Mouse (Mus musculus) telencephalon, adult 2 months (tissue): ENCODE measurements at regions not wholly inside any gene's neighbourhood (a gene's known extent, or its start where the extent isn't known, plus 50 kb on each side); places are given as distances from the start of the nearest gene placed in this dataset.

Experiments
- DNase-seq: peaks from one replicate; pipeline ENCODE4 v3.0.0-alpha.2; 2011; ENCODE audit warnings: low read depth, low spot score

DNA sequence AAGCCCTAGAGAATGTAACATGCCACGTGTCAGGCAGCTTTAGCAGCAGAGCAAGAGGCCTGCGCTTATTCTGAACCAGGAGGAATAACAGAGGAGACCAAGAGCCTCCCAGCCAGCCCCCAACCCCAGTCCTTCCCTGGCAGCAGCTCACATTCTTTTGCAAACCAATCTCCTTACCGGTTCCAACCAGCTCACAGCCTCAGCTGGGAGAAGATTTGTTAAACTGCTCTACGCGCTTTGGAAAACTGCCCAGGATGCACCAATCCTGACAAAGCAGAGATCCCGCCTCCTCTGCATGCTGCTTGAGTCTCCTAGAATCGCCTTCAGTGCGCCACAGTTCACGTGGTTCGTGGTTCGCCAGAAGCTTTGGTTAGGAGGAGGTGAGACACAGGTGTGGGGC is 51.8 kb downstream of the Gm9376 start:
- peak; percentile 31 for DNase-seq

DNA sequence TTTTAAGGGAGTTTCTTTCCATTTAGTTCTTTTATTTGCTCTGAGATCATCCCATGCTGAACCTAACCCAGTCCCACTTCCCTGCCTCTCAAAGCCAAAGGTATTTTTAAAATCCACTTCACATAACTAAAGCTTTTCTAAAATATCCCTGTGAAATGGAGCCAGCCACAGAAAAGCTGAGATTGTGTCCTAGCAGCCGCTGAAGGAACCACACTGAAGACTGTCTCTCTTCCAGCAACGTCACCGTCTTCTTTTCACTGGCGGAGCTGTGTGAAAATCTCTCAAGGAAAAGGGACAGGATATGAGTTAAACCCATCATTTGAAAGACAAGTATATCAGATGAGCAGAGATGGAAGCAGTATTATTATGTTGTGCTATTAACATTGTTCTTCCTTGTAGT is 53.3 kb downstream of the Gm9376 start:
- peak; percentile 42 for DNase-seq

DNA sequence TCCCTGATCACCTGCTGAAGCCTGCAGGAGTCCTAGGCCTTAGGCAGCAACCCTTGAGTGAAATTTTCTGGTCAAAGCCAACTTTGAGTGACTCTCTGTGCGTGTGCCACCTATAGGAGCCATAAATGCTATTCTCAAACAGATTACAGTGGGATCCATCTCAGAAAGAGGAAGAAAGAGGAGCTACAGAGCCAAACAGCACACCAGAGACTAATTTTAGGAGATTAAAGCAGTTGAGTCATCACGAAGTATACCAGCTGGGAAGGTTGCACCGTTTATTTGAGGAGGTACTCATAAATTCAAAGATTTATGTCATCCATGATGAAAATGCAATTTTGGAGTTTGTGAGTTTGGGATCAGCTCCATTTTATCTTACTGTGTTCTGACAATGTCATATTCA is 54.3 kb downstream of the Gm9376 start:
- DNase-seq: peak; percentile 22

- DNase-seq: no peak
Measured at GRCm38 (mm10) chr14:118322003-118322821, 55.5 kb downstream of the Gm9376 start.

DNA sequence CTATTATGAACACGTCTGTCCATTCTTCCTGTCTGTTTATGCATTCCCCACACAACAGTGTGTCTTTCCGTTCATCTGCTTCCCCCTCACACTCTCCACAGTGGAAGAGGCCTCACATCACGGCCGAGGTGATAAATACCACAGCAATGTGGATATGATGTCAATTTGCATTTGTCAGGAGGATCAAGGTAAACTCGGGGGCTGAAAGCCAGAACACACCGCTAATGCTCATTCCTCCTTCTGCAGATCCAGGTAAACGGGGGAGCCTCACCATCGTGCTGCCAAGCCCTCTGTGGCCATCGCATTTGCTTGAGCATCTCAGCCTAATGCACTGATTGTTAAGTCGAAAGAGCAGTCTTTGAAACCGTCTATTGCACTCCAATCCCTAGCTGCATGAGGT is 56.1 kb downstream of the Gm9376 start:
- no peak for DNase-seq

DNA sequence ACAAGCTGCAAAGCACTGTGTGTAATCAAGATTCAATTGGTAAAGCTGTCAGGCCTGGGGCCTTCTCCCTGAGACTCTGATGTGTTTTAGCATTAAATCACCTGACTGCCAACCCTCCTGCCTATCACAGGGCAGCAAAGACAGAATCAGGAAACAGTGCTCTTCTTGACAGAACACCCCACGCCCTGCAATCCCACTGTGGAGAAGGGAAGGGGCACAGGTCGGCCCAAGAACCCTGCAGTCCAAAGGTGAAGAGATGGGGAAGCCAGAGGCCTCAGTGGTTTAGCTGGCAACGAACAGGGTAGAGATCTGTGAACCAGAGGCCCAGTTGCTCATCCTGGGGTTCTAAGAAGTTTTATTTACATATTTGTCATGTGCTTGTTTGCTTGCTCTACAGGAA is 71.3 kb downstream of the Gm9376 start:
- no peak for DNase-seq

GRCm38 (mm10) chr14:118362931-118363330 is 96.2 kb downstream of the Gm9376 start:
- no peak for DNase-seq

DNA sequence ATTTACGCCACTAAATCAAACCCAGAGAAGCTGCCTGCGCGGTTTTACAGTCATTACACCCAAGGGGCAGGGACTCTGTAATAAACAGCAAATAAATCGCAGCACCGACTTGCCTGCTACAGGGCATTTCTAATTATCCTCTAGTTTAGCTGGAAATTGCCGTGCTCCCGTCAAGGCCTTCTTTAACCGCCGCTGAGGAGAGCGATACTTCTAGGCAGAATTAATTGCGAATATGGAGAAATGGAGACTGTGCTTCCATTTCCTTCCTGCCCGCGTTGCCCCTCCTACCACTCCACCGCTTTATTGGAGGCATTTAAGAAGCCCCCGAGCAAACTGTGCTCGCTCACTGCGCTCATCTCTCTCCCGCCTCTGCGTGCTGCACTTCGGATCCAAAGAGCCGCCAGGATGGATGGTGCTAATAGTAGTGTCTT is 96.6 kb downstream of the Gm9376 start:
- no peak for DNase-seq

DNA sequence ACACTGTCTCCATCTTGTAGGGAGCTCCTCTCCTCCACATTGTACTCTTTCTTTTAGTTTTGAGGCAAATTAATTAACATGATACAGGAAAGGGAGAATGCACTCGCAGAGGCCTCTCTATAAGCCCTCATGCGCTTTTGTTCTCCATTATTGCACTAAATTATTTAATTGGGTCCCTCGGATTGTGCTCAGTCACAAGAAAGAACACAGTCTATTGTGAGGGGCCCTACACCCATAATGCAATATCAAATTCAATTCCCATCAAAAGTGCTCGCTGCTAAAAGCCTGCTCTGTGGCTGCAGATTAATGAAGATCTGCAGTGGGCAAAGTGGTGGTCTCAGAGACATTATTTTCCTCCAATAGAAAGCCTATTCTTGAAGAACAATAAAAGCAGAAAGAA is 99.8 kb downstream of the Gm9376 start:
- no peak for DNase-seq

- no peak for DNase-seq
Measured at GRCm38 (mm10) chr14:118368619-118369431, 102.1 kb downstream of the Gm9376 start.

- DNase-seq: no peak
Measured at GRCm38 (mm10) chr14:118371336-118371735, 104.6 kb downstream of the Gm9376 start.

DNA sequence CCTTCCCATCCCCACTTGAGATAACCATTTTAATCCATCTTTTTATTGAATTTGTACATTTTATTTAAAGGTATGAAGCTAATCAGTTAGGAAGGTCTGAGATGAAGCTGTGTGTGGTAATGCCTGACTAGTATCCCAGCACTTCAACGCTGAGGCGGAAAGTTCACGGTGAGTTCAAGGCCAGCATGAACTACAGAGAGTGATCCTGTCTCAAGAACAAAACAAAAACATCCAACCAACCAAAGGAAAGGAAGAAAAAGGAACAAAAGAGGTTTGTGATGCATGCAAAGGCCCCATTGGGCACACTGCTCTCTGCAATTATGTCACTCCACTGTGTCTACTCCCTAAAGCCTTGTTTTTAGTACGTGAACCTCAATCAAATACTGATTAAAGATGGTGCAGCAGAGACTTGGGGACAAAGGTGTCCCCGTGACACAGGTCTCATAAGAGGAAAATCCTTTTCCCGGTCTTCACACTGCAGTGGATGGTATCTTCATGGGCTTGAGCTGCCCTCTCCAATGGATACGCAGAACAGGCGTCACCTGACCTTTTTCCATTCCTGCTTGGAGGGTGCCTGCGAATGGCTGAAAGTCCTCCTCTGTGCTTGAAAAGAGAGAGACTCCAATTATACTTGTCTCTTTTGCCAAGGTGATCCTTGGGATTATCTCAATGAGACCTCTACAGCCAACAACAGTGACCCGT is 108.2 kb downstream of the Gm9376 start:
- no peak for DNase-seq

- no peak for DNase-seq
Measured at GRCm38 (mm10) chr14:118375641-118376040, 108.9 kb downstream of the Gm9376 start.

DNA sequence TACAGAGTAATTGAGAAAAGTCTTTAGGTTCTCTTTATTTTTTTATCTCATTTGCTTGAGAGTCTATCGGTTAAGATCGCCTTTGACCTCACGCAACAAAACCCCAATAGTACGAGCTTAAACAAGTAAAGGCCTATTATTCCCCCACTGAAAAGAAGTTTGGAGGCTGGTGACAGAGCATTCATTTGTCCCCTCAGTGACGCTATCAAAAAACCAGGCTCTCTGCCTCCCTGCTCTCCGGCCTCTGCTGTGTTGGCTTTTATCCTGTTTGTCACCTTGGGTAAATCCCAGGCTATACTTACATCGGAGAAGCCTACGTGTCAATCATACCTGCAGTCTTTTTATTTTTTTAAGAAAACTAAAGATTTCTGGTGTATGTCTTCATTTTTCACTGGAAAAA is 112.9 kb downstream of the Gm9376 start:
- no peak for DNase-seq

- DNase-seq: no peak
Measured at GRCm38 (mm10) chr14:118385529-118385932, 118.8 kb downstream of the Gm9376 start.

DNA sequence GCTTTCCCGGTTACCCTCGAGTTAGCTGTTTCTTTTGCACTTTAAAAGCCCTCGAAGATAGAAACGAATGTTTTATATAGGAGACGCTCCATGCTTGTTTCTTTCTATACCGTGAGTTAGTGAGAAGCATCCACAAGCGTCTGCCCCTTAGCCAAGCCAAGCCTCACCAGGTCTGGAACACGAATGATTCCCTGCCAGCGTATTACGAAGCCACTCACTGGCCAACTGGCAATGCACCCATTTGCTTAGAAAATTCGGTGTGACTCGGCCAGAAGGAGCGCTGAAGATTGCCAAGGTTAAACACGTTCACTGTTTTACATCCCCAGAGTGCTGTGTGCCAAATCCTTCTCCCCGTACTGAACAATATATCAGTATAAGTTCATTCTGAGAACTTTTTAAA is 121.3 kb downstream of the Gm9376 start:
- DNase-seq: no peak

DNA sequence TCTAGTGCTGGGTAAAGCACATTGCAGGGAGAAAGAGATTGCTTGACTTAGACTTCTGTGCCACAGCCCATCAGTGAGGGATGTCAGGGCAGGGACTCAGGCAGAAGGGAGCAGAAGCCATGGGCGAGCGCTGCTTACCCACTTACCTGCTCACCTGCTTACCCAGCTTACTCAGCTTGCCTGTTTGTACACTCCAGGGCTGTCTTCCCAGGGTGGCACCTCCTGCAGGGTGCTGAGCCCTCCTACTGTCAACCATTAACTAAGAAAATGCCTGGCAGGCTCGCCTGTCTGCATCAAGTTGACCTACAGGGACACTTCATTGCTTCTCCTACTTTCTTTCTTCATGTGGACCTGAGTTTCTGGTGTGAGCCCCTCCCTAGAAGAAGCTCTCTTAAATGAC is 124.0 kb downstream of the Gm9376 start:
- DNase-seq: no peak

DNA sequence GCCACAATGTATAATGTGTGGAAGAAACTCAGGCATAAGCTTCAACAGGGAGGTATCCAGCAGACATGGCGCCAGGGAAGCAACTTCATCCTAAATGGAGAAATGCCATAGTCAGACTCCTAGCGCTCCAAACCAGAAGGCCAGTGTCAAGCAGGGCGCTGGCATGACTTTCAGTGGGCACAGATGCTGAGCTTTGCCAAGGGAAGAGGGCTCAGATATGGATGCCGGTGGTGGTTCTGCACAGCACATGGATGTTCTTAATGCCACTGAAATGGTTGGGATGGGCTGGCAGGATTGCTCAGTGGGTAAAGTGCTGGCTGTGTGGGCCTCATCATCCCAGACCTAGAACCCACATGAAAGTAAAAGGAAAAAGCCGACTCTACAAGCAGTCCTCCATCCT is 124.8 kb downstream of the Gm9376 start:
- no peak for DNase-seq

DNA sequence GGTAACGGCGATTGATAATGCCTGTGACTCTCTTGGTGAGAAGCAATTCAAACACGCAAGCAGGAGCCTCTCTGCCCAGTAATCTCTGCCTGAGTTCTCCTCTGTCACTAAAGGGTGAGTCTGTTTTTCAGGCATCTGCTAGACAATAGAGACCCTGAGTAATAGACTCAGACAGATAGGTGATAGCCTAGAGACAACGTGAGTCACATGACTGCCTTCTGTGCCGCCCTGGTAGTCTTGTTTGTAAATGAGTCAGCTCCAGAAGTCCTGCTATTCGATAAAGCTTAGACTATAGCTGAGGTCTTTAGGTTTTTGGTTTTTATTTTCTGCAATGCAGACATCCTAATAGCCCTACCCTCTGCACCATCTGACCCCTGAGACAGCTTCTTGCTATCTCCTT is 126.9 kb downstream of the Gm9376 start:
- no peak for DNase-seq

DNA sequence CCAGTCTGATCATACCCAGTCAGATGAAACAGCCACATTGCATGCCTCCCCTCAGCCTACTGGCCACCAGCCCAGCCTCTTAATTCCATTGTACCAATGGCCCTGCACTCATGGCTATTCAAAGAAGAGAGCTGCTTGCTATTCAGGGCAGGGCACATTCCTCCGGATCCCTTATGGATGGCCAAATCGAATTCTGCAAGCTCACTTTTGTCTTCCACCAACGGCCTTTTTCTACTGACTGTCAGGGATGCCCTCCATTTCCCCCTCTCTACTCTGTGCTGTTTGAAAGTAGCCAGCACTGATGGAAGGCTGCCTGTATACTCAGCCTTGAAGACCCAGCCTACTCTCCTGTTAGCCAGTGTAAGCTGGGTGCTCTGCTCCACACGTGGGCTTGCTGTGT is 147.5 kb downstream of the Gm9376 start:
- DNase-seq: no peak

GRCm38 (mm10) chr14:118416163-118416562 is 149.4 kb downstream of the Gm9376 start:
- DNase-seq: no peak

GRCm38 (mm10) chr14:118419442-118420193 is 152.9 kb downstream of the Gm9376 start:
- DNase-seq: no peak
